Mouse (Mus musculus) lung, postnatal 14 days (tissue): ENCODE results near the gene Gale.

ENCODE experiments used
- DNase-seq: peaks from one replicate; pipeline ENCODE4 v3.0.0; 2021

Gale gene

GRCm38 (mm10) chr4:135945706-135946105 lies 17.8 kb upstream of the Gale start:
- no peak for DNase-seq

- peak; percentile 97 for DNase-seq
These were observed 17.3 kb upstream of the Gale start, which contains the start of gene Hmgcl for GRCm38 (mm10) chr4:135946278-135946658. TSS of gene Hmgcl (plus strand) at chr4:135946448.

- DNase-seq: peak; percentile 23
These were observed 16.7 kb upstream of the Gale start for GRCm38 (mm10) chr4:135946659-135947301.

GRCm38 (mm10) chr4:135948142-135948541 lies 15.4 kb upstream of the Gale start:
- DNase-seq: no peak

- DNase-seq: peak; percentile 54
These were observed 14.1 kb upstream of the Gale start for GRCm38 (mm10) chr4:135949475-135949874.

- no peak for DNase-seq
These were observed 13.6 kb upstream of the Gale start for GRCm38 (mm10) chr4:135949911-135950310.

GRCm38 (mm10) chr4:135950365-135950764 lies 13.2 kb upstream of the Gale start:
- no peak for DNase-seq

- no peak for DNase-seq
These were observed 12.0 kb upstream of the Gale start for GRCm38 (mm10) chr4:135951505-135951904.

GRCm38 (mm10) chr4:135953179-135953578 lies 10.3 kb upstream of the Gale start:
- no peak for DNase-seq

GRCm38 (mm10) chr4:135954241-135954640 lies 9.3 kb upstream of the Gale start:
- DNase-seq: peak; percentile 86

- DNase-seq: no peak
These were observed 7.6 kb upstream of the Gale start for GRCm38 (mm10) chr4:135955886-135956285.

- no peak for DNase-seq
These were observed 5.2 kb upstream of the Gale start for GRCm38 (mm10) chr4:135958354-135958753.

- peak; percentile 89 for DNase-seq
These were observed 2.8 kb upstream of the Gale start for GRCm38 (mm10) chr4:135960717-135961116.

- DNase-seq: no peak
These were observed 1.8 kb upstream of the Gale start for GRCm38 (mm10) chr4:135961709-135962108.

GRCm38 (mm10) chr4:135962198-135962597 lies 1.3 kb upstream of the Gale start:
- no peak for DNase-seq

GRCm38 (mm10) chr4:135962946-135963345 lies 581 bp upstream of the Gale start:
- no peak for DNase-seq

- DNase-seq: peak; percentile 70
These were observed 899 bp downstream of the Gale start for GRCm38 (mm10) chr4:135964426-135964825.

- DNase-seq: no peak
These were observed 1.6 kb downstream of the Gale start for GRCm38 (mm10) chr4:135965113-135965512.

- no peak for DNase-seq
These were observed 2.8 kb downstream of the Gale start for GRCm38 (mm10) chr4:135966283-135966682.

GRCm38 (mm10) chr4:135967086-135967760 lies 3.7 kb downstream of the Gale start:
- DNase-seq: no peak

- DNase-seq: no peak
These were observed 4.8 kb downstream of the Gale start for GRCm38 (mm10) chr4:135968271-135968869.

GRCm38 (mm10) chr4:135969070-135969750 lies 5.7 kb downstream of the Gale start:
- DNase-seq: no peak

- DNase-seq: no peak
These were observed 7.1 kb downstream of the Gale start for GRCm38 (mm10) chr4:135970585-135970984.
